26 mouse cellular contexts compared by ENCODE assay signal in the genomic region with DNA sequence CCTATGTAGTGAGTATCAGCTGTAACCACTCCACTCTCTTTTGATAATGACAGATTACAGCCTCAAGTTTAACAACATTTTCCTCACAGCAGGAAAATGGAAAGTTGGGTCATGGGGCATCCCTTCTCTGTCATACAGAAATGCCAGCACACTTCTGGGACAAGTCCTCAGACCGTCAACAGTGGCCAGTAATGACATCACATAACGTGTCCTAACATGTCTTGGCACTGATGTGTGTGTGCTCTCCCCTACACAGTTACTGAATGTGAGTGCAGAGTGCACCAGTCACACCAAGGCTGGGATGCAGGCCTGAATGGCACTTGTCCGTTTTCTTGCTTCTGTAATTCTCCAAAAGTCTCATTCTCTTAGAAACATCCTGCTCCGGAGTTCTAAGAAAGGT.
"Had no signal": no experiment of that assay in that cellular context is flagged by ENCODE, and none has a peak within 500 bp of the region (broad histone marks: within the 10 kb centered on the region; RNA-seq: fewer than 3 reads in every experiment).

No protein-coding gene starts in this region.

- ATAC-seq: hindbrain, embryonic 16.5 days; inflammation-experienced regulatory T-cells, adult 6 months; intestine, embryonic 15.5 days; intestine, postnatal 0 days; liver, embryonic 12.5 days had no signal

- H3K9me3 ChIP-seq: heart, embryonic 13.5 days; heart, embryonic 15.5 days; hindbrain, embryonic 10.5 days; hindbrain, embryonic 12.5 days; intestine, embryonic 15.5 days; limb, embryonic 10.5 days; limb, embryonic 12.5 days had no signal

- H3K9ac ChIP-seq: heart, embryonic 13.5 days; heart, embryonic 15.5 days; hindbrain, embryonic 12.5 days; hindbrain, embryonic 14.5 days; intestine, embryonic 15.5 days; limb, embryonic 12.5 days; liver, embryonic 12.5 days had no signal

- H3K4me1 ChIP-seq: heart, embryonic 13.5 days; heart, embryonic 15.5 days; hindbrain, embryonic 12.5 days; intestine, embryonic 15.5 days; liver, embryonic 12.5 days had no signal

- H3K4me2 ChIP-seq: heart, embryonic 11.5 days; heart, embryonic 13.5 days; heart, embryonic 15.5 days; hindbrain, embryonic 12.5 days; hindbrain, embryonic 14.5 days; intestine, embryonic 15.5 days; limb, embryonic 12.5 days; liver, embryonic 12.5 days had no signal

- H3K27ac ChIP-seq: gastrocnemius, adult 2 months; heart, adult 2 months; heart, embryonic 13.5 days; heart, embryonic 15.5 days; hindbrain, embryonic 10.5 days; hindbrain, embryonic 12.5 days; hindbrain, embryonic 14.5 days; intestine, embryonic 15.5 days; layer of hippocampus, adult 2 months; left cerebral cortex, adult 2 months; limb, embryonic 10.5 days; limb, embryonic 12.5 days; liver, embryonic 12.5 days had no signal

- H3K36me3 ChIP-seq: heart, embryonic 13.5 days; heart, embryonic 15.5 days; hindbrain, embryonic 10.5 days; hindbrain, embryonic 12.5 days; intestine, embryonic 15.5 days; limb, embryonic 10.5 days; limb, embryonic 12.5 days; liver, embryonic 12.5 days had no signal

- DNase-seq: gastrocnemius, adult 2 months; gastrocnemius, postnatal 10 days; gastrocnemius, postnatal 25 days; heart, adult 2 months; heart, postnatal 14 days; heart, postnatal 4 days; kidney, adult 18-20 months; kidney, adult 8-10 months; kidney, postnatal 10 days; kidney, postnatal 25 days; kidney, postnatal 4 days had no signal

- H3K4me3 ChIP-seq: gastrocnemius, adult 2 months; heart, adult 2 months; heart, embryonic 13.5 days; heart, embryonic 15.5 days; hindbrain, embryonic 10.5 days; hindbrain, embryonic 12.5 days; intestine, embryonic 15.5 days; layer of hippocampus, adult 2 months; left cerebral cortex, adult 2 months; limb, embryonic 10.5 days; limb, embryonic 12.5 days; liver, embryonic 12.5 days had no signal

- H3K27me3 ChIP-seq: heart, embryonic 15.5 days; hindbrain, embryonic 12.5 days; intestine, embryonic 15.5 days; limb, embryonic 12.5 days; liver, embryonic 12.5 days had no signal
